Mouse (Mus musculus) liver, adult 2 months (tissue): ENCODE data around the gene Ppp1r14b. TPM values are rescaled to one million over a fixed set of nuclear protein-coding genes. Genes with fewer than 3 reads are reported as not detected.

Experiments used
- DNase-seq: peaks from one replicate; pipeline ENCODE4 v3.0.0-alpha.2; 2011; ENCODE audit warnings: low read depth, low spot score; ENCODE audit errors: extremely low read depth
- H3K27ac ChIP-seq: fragments of 200-500 bp; replicated peaks from 2 replicates; pipeline ENCODE4 v1.5.1; 2012; ENCODE audit warnings: low read depth, mild to moderate bottlenecking, control low read depth, inconsistent platforms, low read length; ENCODE audit not compliant: insufficient read depth
- H3K27me3 ChIP-seq: fragments of 200-500 bp; 2 replicates; pipeline ENCODE4 v1.6.1; 2012; ENCODE audit warnings: mild to moderate bottlenecking, moderate library complexity, low read length, inconsistent platforms; ENCODE audit not compliant: control insufficient read depth, insufficient read depth
- H3K36me3 ChIP-seq: fragments of 200-500 bp; 2 replicates; pipeline ENCODE4 v1.6.1; 2012; ENCODE audit warnings: low read length, inconsistent platforms; ENCODE audit not compliant: control insufficient read depth, insufficient read depth
- H3K4me1 ChIP-seq: fragments of 200-500 bp; 2 replicates; pipeline ENCODE4 v1.6.1; 2011; ENCODE audit warnings: low read length; ENCODE audit not compliant: control insufficient read depth, insufficient read depth
- H3K4me3 ChIP-seq: fragments of 200-500 bp; 2 replicates; pipeline ENCODE4 v1.5.1; 2011; ENCODE audit warnings: low read depth, mild to moderate bottlenecking, control low read depth, low read length, moderate library complexity; ENCODE audit not compliant: insufficient read depth
- H3K79me2 ChIP-seq: fragments of 200-500 bp; 2 replicates; pipeline ENCODE4 v1.6.1; 2012; ENCODE audit warnings: inconsistent platforms, mild to moderate bottlenecking, low read length, moderate library complexity; ENCODE audit not compliant: control insufficient read depth, insufficient read depth
- H3K9ac ChIP-seq: fragments of 200-500 bp; 2 replicates; pipeline ENCODE4 v1.6.1; 2012; ENCODE audit warnings: low read depth, mild to moderate bottlenecking, control low read depth, inconsistent platforms, low read length
- CTCF ChIP-seq: fragments of 200-500 bp; IDR thresholded peaks from 2 replicates; pipeline ENCODE4 v1.5.1; 2011; ENCODE audit warnings: low read depth, low read length, control low read depth
- POLR2A ChIP-seq: fragments of 200-500 bp; IDR thresholded peaks from 2 replicates; pipeline ENCODE4 v1.6.1; 2011; ENCODE audit warnings: low read length, control low read depth; ENCODE audit not compliant: insufficient read depth; ENCODE audit errors: extremely low read depth
- WGBS: fragments of 180-500 bp; shearing (Covaris S2); methylation state at CpG from one replicate; pipeline ENCODE4 v1.1.7; 2018; 5-methylcytosine and 5-hydroxymethylcytosine counted together
- polyA plus RNA-seq: library from polyadenylated mRNA; depleted of rRNA; stranded (reverse); fragments of >200 nt; gene quantifications from 2 replicates; pipeline ENCODE4 v1.2.3, GENCODE M21; 2012
- total RNA-seq: library from RNA; depleted of rRNA; stranded (reverse); fragments of >200 nt; gene quantifications from 2 replicates; pipeline ENCODE4 v1.2.3, GENCODE M21; 2014

Gene Ppp1r14b
- total and polyA plus RNA-seq, 2 experiments = 14.0 to 38.2 TPM

GRCm38 (mm10) chr19:6954046-6954445 lies 20.7 kb upstream of the Ppp1r14b start:
- peak; percentile 57 for DNase-seq
- no peaks in the 10 kb centered on the region for H3K36me3 ChIP-seq
- H3K79me2 ChIP-seq = no peaks in the 10 kb centered on the region
- H3K4me1 ChIP-seq = peaks cover 11% of the 10 kb centered on the region
- peak overlapping the region; percentile 46; the same call in 1 of the 2 replicates for H3K9ac ChIP-seq
- H3K4me3 ChIP-seq = no peak overlapping the region
- TF ChIP-seq CTCF (peak; percentile 65), POLR2A (no peak)
- H3K27ac ChIP-seq = no peak overlapping the region
- 21% methylated on average over 9 of the region's 9 CpGs for WGBS
- H3K27me3 ChIP-seq = no peaks in the 10 kb centered on the region

DNA sequence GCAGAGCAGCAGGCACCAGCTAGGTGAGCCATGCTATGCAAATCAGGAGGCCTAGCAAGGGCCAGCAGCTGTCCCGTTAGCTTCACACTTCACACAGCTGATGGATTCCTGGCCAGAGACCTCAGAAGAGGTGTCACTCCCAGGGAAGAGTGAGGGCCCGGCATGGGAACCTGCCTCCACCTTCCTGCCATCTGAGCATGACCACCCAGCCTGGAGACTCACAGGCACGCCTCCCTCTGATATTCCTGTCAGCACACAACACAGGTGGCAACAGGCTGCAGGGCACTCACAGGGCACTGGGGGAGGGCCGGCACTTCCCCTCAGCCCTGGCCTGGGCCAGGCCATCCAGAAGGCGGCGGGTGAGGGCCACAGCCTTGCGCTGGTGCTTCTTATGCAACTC lies 19.3 kb upstream of the Ppp1r14b start:
- Histone ChIP-seq H3K36me3 (no peaks in the 10 kb centered on the region), H3K79me2 (no peaks in the 10 kb centered on the region)

GRCm38 (mm10) chr19:6956461-6956860 lies 18.3 kb upstream of the Ppp1r14b start:
- no peak overlapping the region for H3K4me3 ChIP-seq
- no peak overlapping the region for H3K27ac ChIP-seq
- H3K4me1 ChIP-seq = peaks cover 11% of the 10 kb centered on the region
- H3K36me3 ChIP-seq = no peaks in the 10 kb centered on the region
- TF ChIP-seq POLR2A (no peak), CTCF (no peak)
- 94% methylated on average over 10 of the region's 10 CpGs for WGBS
- H3K79me2 ChIP-seq = no peaks in the 10 kb centered on the region
- no peak overlapping the region for H3K9ac ChIP-seq
- DNase-seq = no peak
- no peaks in the 10 kb centered on the region for H3K27me3 ChIP-seq

More for the DNA sequence above, 19.3 kb upstream of the Ppp1r14b start:
- Histone ChIP-seq H3K4me3 (no peak overlapping the region), H3K4me1 (peaks cover 11% of the 10 kb centered on the region), H3K9ac (no peak overlapping the region), H3K27me3 (no peaks in the 10 kb centered on the region), H3K27ac (no peak overlapping the region)
- WGBS = 92% methylated on average over 7 of the region's 7 CpGs
- TF ChIP-seq CTCF (no peak), POLR2A (no peak)
- DNase-seq = no peak

DNA sequence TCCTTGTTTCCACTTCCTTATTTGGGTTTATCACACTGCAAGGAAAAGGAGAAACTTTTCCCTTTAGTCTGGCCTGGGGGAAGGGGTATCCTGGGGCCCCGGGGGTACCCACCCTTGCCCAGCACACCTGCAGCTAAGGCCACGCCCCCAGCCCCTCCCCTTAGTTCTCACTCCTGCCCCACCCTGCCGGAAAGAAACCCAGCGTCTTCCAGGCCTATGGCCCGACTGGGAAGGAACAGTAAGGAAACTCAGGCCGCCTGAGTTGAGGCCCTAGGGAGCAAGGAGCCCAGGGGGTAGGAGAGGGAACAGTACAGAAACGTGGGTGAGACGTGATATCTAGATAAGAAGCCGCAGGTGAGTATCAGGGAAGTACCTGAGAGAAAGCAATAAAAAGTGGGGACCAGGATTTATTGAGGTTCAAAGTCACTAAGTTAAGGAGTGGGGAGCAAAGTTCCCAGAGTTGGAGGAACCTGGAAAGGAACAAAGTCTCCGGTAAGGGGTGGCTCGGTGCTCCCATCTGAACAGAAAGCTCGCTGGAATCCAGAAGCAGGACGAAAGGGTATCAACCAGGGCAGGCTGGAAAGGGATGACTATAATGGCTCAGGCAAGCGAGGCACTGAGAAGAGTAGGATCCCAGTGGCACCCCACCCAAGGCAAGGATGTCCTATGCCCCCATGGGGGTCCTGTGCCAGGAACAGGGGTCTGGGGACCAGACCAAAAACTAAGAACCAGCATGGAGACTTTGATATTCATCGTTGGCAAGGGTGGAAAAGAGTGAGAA lies 6.1 kb upstream of the Ppp1r14b start:
- Histone ChIP-seq H3K27ac (no peak overlapping the region), H3K27me3 (no peaks in the 10 kb centered on the region), H3K4me1 (peaks cover 7% of the 10 kb centered on the region), H3K4me3 (peak overlapping the region; percentile 85), H3K9ac (peak overlapping the region; percentile 93), H3K79me2 (peaks cover 4% of the 10 kb centered on the region; the same call in 1 of the 2 replicates), H3K36me3 (peaks cover 1% of the 10 kb centered on the region; the same call in 1 of the 2 replicates)
- no peak for TF ChIP-seq POLR2A
- WGBS = 21% methylated on average over 15 of the region's 15 CpGs
- no peak for DNase-seq

DNA sequence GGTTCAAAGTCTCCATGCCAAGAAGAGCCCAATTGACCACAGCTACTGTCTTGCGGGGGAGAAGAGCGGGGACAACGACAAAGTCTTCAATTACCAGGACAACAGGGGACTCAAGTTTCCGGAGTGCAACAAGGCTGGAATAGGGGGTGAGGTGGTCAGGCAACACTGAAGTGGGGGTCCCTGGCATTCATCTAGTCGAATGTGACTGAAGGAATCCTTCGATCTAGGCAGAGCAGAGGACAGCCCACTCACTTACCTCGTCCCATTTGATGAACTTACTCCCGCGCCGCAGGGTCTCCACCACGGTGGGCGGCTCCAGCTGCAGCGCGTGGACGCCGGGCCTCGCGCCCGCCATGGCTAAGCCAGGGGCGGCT lies 5.5 kb upstream of the Ppp1r14b start:
- peak overlapping the region; percentile 93 for H3K9ac ChIP-seq
- H3K4me3 ChIP-seq = peak overlapping the region; percentile 85
- no peaks in the 10 kb centered on the region for H3K27me3 ChIP-seq
- no peak for DNase-seq
- peak overlapping the region; percentile 61 for H3K27ac ChIP-seq
- TF ChIP-seq CTCF (no peak), POLR2A (no peak)
- WGBS = under 1% methylated on average over 20 of the region's 20 CpGs
- H3K79me2 ChIP-seq = peaks cover 4% of the 10 kb centered on the region; the same call in 1 of the 2 replicates
- H3K4me1 ChIP-seq = peaks cover 7% of the 10 kb centered on the region
- H3K36me3 ChIP-seq = peaks cover 1% of the 10 kb centered on the region; the same call in 1 of the 2 replicates
